Mouse (Mus musculus) hindbrain, embryonic 10.5 days (tissue): ENCODE results near the gene Gm5678. TPM values are rescaled to one million over a fixed set of nuclear protein-coding genes. Genes with fewer than 3 reads are reported as not detected.
"Not testable (repeated sequence)": the region's sequence is repeated elsewhere in the genome, so short reads cannot be mapped to it uniquely, and the experiment has no call there.

Experiments used
- DNase-seq: peaks from one replicate; pipeline ENCODE4 v3.0.0-alpha.2; 2017; ENCODE audit warnings: low spot score
- H3K27ac ChIP-seq: fragments of 300-500 bp; sonication (generic); 2 replicates; pipeline ENCODE4 v1.5.1; 2016; ENCODE audit warnings: mild to moderate bottlenecking, moderate library complexity
- H3K27me3 ChIP-seq: fragments of 300-500 bp; sonication (generic); 2 replicates; pipeline ENCODE4 v1.6.1; 2016; ENCODE audit warnings: mild to moderate bottlenecking; ENCODE audit not compliant: poor library complexity, insufficient read depth, severe bottlenecking
- H3K36me3 ChIP-seq: fragments of 300-500 bp; sonication (generic); 2 replicates; pipeline ENCODE4 v1.6.1; 2016; ENCODE audit warnings: mild to moderate bottlenecking, moderate library complexity
- H3K4me1 ChIP-seq: fragments of 300-500 bp; sonication (generic); replicated peaks from 2 replicates; pipeline ENCODE4 v1.6.1; 2016; ENCODE audit warnings: mild to moderate bottlenecking
- H3K4me3 ChIP-seq: fragments of 300-500 bp; sonication (generic); 2 replicates; pipeline ENCODE4 v1.5.1; 2016; ENCODE audit warnings: mild to moderate bottlenecking, moderate library complexity
- H3K9me3 ChIP-seq: fragments of 300-500 bp; sonication (generic); 2 replicates; pipeline ENCODE4 v1.6.1; 2016; ENCODE audit warnings: mild to moderate bottlenecking, moderate library complexity
- WGBS: fragments of 180-500 bp; shearing (Covaris S2); methylation state at CpG from one replicate; pipeline ENCODE4 v1.1.7; 2016; 5-methylcytosine and 5-hydroxymethylcytosine counted together
- polyA plus RNA-seq: library from polyadenylated mRNA; unstranded; fragments of >200 nt; fragmentation: Nextera tagmentation; extraction: Ambion mirVana; gene quantifications from 2 replicates; pipeline ENCODE4 v1.2.1, GENCODE M21; 2016

The Gm5678 gene
- polyA plus RNA-seq, 1 experiment from 2014 or later = not detected

GRCm38 (mm10) chr16:93623759-93624158 is 4.1 kb upstream of the Gm5678 start:
- WGBS = 91% methylated on average over 4 of the region's 4 CpGs
- DNase-seq, H3K9me3 ChIP-seq: not testable (repeated sequence)

GRCm38 (mm10) chr16:93624671-93625070 is 3.2 kb upstream of the Gm5678 start:
- H3K27ac ChIP-seq = no peak overlapping the region
- H3K27me3 ChIP-seq = no peaks in the 10 kb centered on the region
- H3K9me3 ChIP-seq = no peaks in the 10 kb centered on the region
- H3K36me3 ChIP-seq = no peaks in the 10 kb centered on the region
- no peak for DNase-seq
- no peaks in the 10 kb centered on the region for H3K4me1 ChIP-seq
- no peak overlapping the region for H3K4me3 ChIP-seq
- 79% methylated on average over 4 of the region's 4 CpGs for WGBS

More at GRCm38 (mm10) chr16:93623759-93624158, 4.1 kb upstream of the Gm5678 start:
- not testable (repeated sequence) for H3K36me3 ChIP-seq, H3K4me3 ChIP-seq, H3K27ac ChIP-seq, H3K4me1 ChIP-seq, H3K27me3 ChIP-seq

GRCm38 (mm10) chr16:93626745-93627144 is 1.2 kb upstream of the Gm5678 start:
- H3K4me1 ChIP-seq = no peaks in the 10 kb centered on the region
- no peak overlapping the region for H3K27ac ChIP-seq
- H3K27me3 ChIP-seq = no peaks in the 10 kb centered on the region
- no peak for DNase-seq
- H3K9me3 ChIP-seq = no peaks in the 10 kb centered on the region
- H3K4me3 ChIP-seq = no peak overlapping the region
- WGBS = 30% methylated on average over 1 of the region's 1 CpGs
- no peaks in the 10 kb centered on the region for H3K36me3 ChIP-seq

GRCm38 (mm10) chr16:93644006-93644405 is 16.1 kb downstream of the Gm5678 start:
- no peaks in the 10 kb centered on the region for H3K9me3 ChIP-seq
- no peaks in the 10 kb centered on the region for H3K4me1 ChIP-seq
- DNase-seq = no peak
- no peak overlapping the region for H3K27ac ChIP-seq
- WGBS = 73% methylated on average over 4 of the region's 4 CpGs
- H3K27me3 ChIP-seq = no peaks in the 10 kb centered on the region
- no peak overlapping the region for H3K4me3 ChIP-seq
- H3K36me3 ChIP-seq = no peaks in the 10 kb centered on the region

GRCm38 (mm10) chr16:93648441-93649183 is 20.7 kb downstream of the Gm5678 start:
- H3K9me3 ChIP-seq = no peaks in the 10 kb centered on the region
- H3K4me3 ChIP-seq = no peak overlapping the region
- no peaks in the 10 kb centered on the region for H3K36me3 ChIP-seq
- DNase-seq = no peak
- H3K4me1 ChIP-seq = no peaks in the 10 kb centered on the region
- WGBS = 90% methylated on average over 5 of the region's 5 CpGs
- H3K27me3 ChIP-seq = no peaks in the 10 kb centered on the region
- H3K27ac ChIP-seq = no peak overlapping the region

GRCm38 (mm10) chr16:93667976-93668375 is 40.1 kb downstream of the Gm5678 start:
- DNase-seq = no peak
- Histone ChIP-seq H3K36me3 (no peaks in the 10 kb centered on the region), H3K4me3 (no peak overlapping the region), H3K4me1 (no peaks in the 10 kb centered on the region), H3K9me3 (peaks cover 22% of the 10 kb centered on the region), H3K27me3 (no peaks in the 10 kb centered on the region), H3K27ac (no peak overlapping the region)

- H3K4me3 ChIP-seq = no peak overlapping the region
- H3K4me1 ChIP-seq = no peaks in the 10 kb centered on the region
- H3K27me3 ChIP-seq = no peaks in the 10 kb centered on the region
- H3K27ac ChIP-seq = no peak overlapping the region
- DNase-seq = no peak
- H3K9me3 ChIP-seq = peaks cover 18% of the 10 kb centered on the region
- no peaks in the 10 kb centered on the region for H3K36me3 ChIP-seq
These were observed 41.6 kb downstream of the Gm5678 start for GRCm38 (mm10) chr16:93669521-93669920.

GRCm38 (mm10) chr16:93670466-93670865 is 42.6 kb downstream of the Gm5678 start:
- not testable (repeated sequence) for H3K27ac ChIP-seq, H3K36me3 ChIP-seq, DNase-seq, H3K4me1 ChIP-seq, H3K4me3 ChIP-seq, H3K27me3 ChIP-seq
- peaks cover 18% of the 10 kb centered on the region for H3K9me3 ChIP-seq
- WGBS = 41% methylated on average over 4 of the region's 4 CpGs

GRCm38 (mm10) chr16:93671064-93671463 is 43.2 kb downstream of the Gm5678 start:
- peaks cover 18% of the 10 kb centered on the region for H3K9me3 ChIP-seq
- WGBS = 93% methylated on average over 5 of the region's 5 CpGs
- no peaks in the 10 kb centered on the region for H3K27me3 ChIP-seq
- no peak overlapping the region for H3K27ac ChIP-seq
- H3K36me3 ChIP-seq = no peaks in the 10 kb centered on the region
- H3K4me3 ChIP-seq = no peak overlapping the region
- H3K4me1 ChIP-seq = no peaks in the 10 kb centered on the region
- no peak for DNase-seq

GRCm38 (mm10) chr16:93676376-93676775 is 48.5 kb downstream of the Gm5678 start:
- H3K27me3 ChIP-seq = peaks cover 14% of the 10 kb centered on the region
- H3K27ac ChIP-seq = no peak overlapping the region
- H3K4me3 ChIP-seq = no peak overlapping the region
- no peaks in the 10 kb centered on the region for H3K36me3 ChIP-seq
- DNase-seq = no peak
- no peaks in the 10 kb centered on the region for H3K4me1 ChIP-seq
- no peaks in the 10 kb centered on the region for H3K9me3 ChIP-seq
- 87% methylated on average over 5 of the region's 5 CpGs for WGBS

- 82% methylated on average over 4 of the region's 4 CpGs for WGBS
- no peak overlapping the region for H3K4me3 ChIP-seq
- no peak for DNase-seq
- H3K27me3 ChIP-seq = peaks cover 32% of the 10 kb centered on the region
- no peak overlapping the region for H3K27ac ChIP-seq
- H3K4me1 ChIP-seq = peaks cover 7% of the 10 kb centered on the region
- H3K9me3 ChIP-seq = no peaks in the 10 kb centered on the region
- no peaks in the 10 kb centered on the region for H3K36me3 ChIP-seq
These were observed 50.3 kb downstream of the Gm5678 start for GRCm38 (mm10) chr16:93678206-93678605.

GRCm38 (mm10) chr16:93679165-93679564 is 51.3 kb downstream of the Gm5678 start:
- Histone ChIP-seq H3K9me3 (no peaks in the 10 kb centered on the region), H3K36me3 (no peaks in the 10 kb centered on the region), H3K4me3 (no peak overlapping the region), H3K4me1 (peaks cover 15% of the 10 kb centered on the region), H3K27ac (no peak overlapping the region), H3K27me3 (peaks cover 42% of the 10 kb centered on the region)
- no peak for DNase-seq
- WGBS = 66% methylated on average over 9 of the region's 9 CpGs
